Mouse (Mus musculus) neural tube, postnatal 0 days (tissue): ENCODE results near the gene Krt10. TPM values are rescaled to one million over a fixed set of nuclear protein-coding genes. Genes with fewer than 3 reads are reported as not detected.

ENCODE experiments used
- polyA plus RNA-seq: library from polyadenylated mRNA; unstranded; fragments of >200 nt; fragmentation: Nextera tagmentation; extraction: Ambion mirVana; gene quantifications from 2 replicates; pipeline ENCODE4 v1.2.1, GENCODE M21; 2015

Gene Krt10
- polyA plus RNA-seq = 37.8 and 38.5 TPM in 2 replicates

GRCm38 (mm10) chr11:99389264-99389663, at the start of gene Krt10:
Gene Krt10 (minus strand): TSS chr11:99389364.

DNA sequence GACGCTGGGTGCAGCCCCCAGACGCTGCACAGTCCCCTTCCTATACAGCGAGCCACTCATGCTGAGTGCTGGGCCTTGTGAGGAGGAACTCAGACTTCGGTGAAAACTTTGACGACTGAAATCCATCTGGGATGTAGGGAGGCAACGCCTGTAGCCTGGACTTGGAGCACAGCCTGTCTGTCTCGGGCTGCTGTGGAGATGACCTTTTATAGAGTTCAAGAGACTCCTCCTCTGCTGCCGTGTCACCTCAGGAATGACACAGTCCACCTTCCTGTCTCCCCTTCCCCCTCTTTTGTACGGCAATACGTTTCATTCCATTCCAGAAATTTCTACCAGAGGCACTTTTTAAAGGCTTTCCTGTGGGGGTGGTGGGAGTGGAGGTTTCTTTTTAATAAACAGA, 48.8 kb upstream of the Krt10 start, which contains the start of gene Krt20:
Gene Krt20 (minus strand): TSS at position 179 of the 400 bp plus-strand sequence.

DNA sequence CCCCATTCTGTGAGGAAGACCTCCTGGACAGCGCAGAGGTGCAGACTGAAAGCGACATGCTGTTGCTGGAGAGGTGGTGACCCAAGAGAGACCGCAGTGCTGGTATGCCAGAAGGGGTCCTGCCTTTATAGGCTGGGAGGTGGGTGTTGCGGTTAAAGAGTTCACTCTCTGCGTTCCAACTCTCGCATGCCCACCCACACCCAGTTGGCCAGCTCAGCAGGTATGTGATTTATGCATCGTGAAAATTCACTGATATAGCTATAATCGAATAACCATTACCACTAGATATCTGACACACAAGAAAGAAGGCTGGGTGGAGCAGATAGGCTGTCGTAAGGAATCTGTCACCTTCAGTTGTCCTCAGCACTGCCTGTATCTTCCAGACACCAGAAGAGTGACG, 33.0 kb upstream of the Krt10 start, which contains the start of gene Krt12:
Gene Krt12 (minus strand): TSS at position 101 of the 400 bp plus-strand sequence.

GRCm38 (mm10) chr11:99374803-99375202, 14.4 kb downstream of the Krt10 start, which contains the start of gene Krt28:
Gene Krt28 (minus strand): TSS chr11:99374903.

GRCm38 (mm10) chr11:99351004-99351403, 38.2 kb downstream of the Krt10 start, which contains the start of gene Krt27:
Gene Krt27 (minus strand): TSS chr11:99351104.

GRCm38 (mm10) chr11:99337866-99338265, 51.3 kb downstream of the Krt10 start, which contains the start of gene Krt26:
Gene Krt26 (minus strand): TSS chr11:99337966.

Other genes with a start within 250 kb of the Krt10 start
- not detected in 2 replicates for gene Ccr7, start 234.3 kb downstream of the Krt10 start, polyA plus RNA-seq
- 120 and 139 TPM in 2 replicates for gene Smarce1, start 158.3 kb downstream of the Krt10 start, polyA plus RNA-seq
- gene Krt222, start 145.3 kb downstream of the Krt10 start, polyA plus RNA-seq = 14.1 and 15.5 TPM in 2 replicates
- 0.13 TPM in 1 of 2 replicates, not detected in the other for gene Krt24, start 104.1 kb downstream of the Krt10 start, polyA plus RNA-seq
- gene Krt25, start 66.4 kb downstream of the Krt10 start, polyA plus RNA-seq = 1.7 and 1.8 TPM in 2 replicates
- 0.30 and 0.69 TPM in 2 replicates for gene Krt26, start 51.4 kb downstream of the Krt10 start, polyA plus RNA-seq
- gene Krt27, start 38.3 kb downstream of the Krt10 start, polyA plus RNA-seq = 0.43 and 0.71 TPM in 2 replicates
- 0.45 and 0.55 TPM in 2 replicates for gene Krt28, start 14.5 kb downstream of the Krt10 start, polyA plus RNA-seq
- 0.21 and 0.27 TPM in 2 replicates for gene Krt12, start 32.9 kb upstream of the Krt10 start, polyA plus RNA-seq
- gene Krt20, start 48.8 kb upstream of the Krt10 start, polyA plus RNA-seq = 0.08 and 0.19 TPM in 2 replicates
- gene Krt23, start 103.8 kb upstream of the Krt10 start, polyA plus RNA-seq = 0.33 and 0.57 TPM in 2 replicates
- not detected in 2 replicates for gene Krt39, start 132.0 kb upstream of the Krt10 start, polyA plus RNA-seq
- gene Krt40, start 153.8 kb upstream of the Krt10 start, polyA plus RNA-seq = not detected in 2 replicates
- gene Krtap3-3, start 161.5 kb upstream of the Krt10 start, polyA plus RNA-seq = not detected in 2 replicates
- not detected in 2 replicates for gene Krtap3-2, start 167.5 kb upstream of the Krt10 start, polyA plus RNA-seq
- gene Gm11939, start 170.1 kb upstream of the Krt10 start, polyA plus RNA-seq = not detected in 2 replicates
- gene Krtap3-1, start 177.3 kb upstream of the Krt10 start, polyA plus RNA-seq = not detected in 2 replicates
- gene Krtap1-5, start 191.7 kb upstream of the Krt10 start, polyA plus RNA-seq = not detected in 2 replicates
- gene Krtap1-4, start 194.3 kb upstream of the Krt10 start, polyA plus RNA-seq = not detected in 2 replicates
- not detected in 2 replicates for gene Krtap1-3, start 202.0 kb upstream of the Krt10 start, polyA plus RNA-seq
- gene Krtap9-3, start 208.7 kb upstream of the Krt10 start, polyA plus RNA-seq = not detected in 2 replicates
- not detected in 2 replicates for gene Gm11938, start 213.9 kb upstream of the Krt10 start, polyA plus RNA-seq
- gene Gm11937, start 220.8 kb upstream of the Krt10 start, polyA plus RNA-seq = not detected in 2 replicates
- not detected in 2 replicates for gene Krtap2-4, start 225.5 kb upstream of the Krt10 start, polyA plus RNA-seq
- gene Gm11562, start 231.1 kb upstream of the Krt10 start, polyA plus RNA-seq = not detected in 2 replicates
- gene Krtap4-1, start 238.9 kb upstream of the Krt10 start, polyA plus RNA-seq = not detected in 2 replicates
- gene Krtap4-2, start 245.7 kb upstream of the Krt10 start, polyA plus RNA-seq = not detected in 2 replicates